Mouse (Mus musculus): ENCODE data around the gene Erbb4.

DNA sequence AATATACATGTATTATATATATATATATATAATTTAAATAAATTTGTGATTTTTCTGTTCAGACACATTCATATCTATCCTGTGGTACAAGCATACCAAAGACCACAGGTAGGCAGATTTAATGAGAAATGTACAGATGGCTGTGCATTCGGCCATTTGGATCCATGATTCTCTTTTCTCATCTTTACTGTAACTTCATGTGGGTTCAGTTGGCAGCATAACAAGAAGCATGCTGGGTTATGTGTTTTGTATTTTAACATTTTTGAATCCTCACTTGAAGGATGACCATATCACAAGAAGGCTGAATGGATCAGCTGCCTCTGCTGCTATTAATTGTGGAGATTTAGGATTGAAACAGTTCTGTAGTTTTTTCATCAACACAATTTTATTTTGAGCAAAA lies 656.6 kb downstream of the Erbb4 start:
- TF ChIP-seq POLR2A (IDR thresholded peaks at IDR 0.05; ENCODE audit: extremely low read depth, insufficient read depth, low read length): no peak
- no peak for TF ChIP-seq CTCF (IDR thresholded peaks at IDR 0.05; ENCODE audit: low read depth, low read length)

All from liver, adult 2 months (tissue).